Mouse (Mus musculus): ENCODE measurements around the gene Sntb2.
A peak's percentile ranks its signal among the peaks of the same experiment; 100 is the strongest.

Gene Sntb2

DNA sequence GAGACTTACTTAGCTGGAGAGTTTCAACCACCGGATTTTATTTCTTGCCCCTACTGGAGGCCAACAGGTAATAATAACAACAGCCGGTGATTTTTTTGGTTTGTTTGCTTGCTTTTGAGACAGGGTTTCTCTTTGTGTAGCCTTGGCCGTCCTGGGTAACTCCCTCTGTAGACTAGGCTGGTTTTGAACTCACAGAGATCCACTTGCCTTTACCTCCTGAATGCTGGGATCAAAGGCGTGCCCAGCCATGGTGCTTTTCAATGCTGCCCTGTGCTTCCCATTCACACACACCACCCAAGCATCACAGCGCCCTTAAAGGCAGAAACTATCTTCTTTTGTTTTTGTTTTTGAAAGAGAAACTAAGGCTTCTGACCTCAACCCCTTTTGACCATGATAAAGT lies 5.6 kb upstream of the Sntb2 start:
- DNase-seq (ENCODE audit: low spot score in 2 of 2): no peak

- DNase-seq (ENCODE audit: low spot score in 2 of 2): peak; percentile 19 to 31
Measured at GRCm38 (mm10) chr8:106932376-106933065, 3.0 kb upstream of the Sntb2 start.

- DNase-seq (ENCODE audit: low spot score in 2 of 2): no peak
Measured at GRCm38 (mm10) chr8:106933506-106934143, 1.9 kb upstream of the Sntb2 start.

DNA sequence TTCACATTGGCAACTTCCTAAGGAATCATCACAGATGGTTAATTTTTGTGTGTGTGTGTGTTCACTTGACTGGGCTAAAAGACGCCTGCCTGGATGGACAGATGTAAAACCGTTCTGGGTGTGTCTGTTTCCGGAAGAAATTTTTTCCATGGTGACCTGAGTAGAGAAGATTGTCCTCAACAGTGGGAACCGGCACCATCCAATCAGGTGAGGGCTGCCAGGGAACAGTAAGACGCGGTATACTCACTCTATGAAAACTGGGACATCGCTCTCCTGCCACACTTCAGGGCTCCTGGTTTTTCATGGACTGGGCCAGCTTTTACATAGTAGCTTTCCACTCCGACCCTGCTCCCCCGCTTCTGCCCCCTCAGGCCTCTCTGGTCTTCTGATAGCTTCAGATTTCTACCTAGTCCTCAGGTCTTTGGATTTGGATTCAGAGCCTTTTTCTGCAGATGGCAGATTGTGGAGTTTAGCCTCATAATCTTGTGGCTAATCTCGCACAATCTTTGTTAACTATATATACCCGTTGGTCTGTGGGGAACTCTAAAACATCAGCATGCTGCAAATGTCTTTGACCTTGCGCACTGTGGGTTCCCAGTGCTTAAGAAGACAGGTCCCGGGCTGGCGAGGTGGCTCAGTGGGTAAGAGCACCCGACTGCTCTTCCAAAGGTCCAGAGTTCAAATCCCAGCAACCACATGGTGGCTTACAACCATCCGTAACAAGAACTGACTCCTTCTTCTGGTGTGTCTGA lies 1.1 kb upstream of the Sntb2 start:
- DNase-seq (ENCODE audit: low spot score in 2 of 2): no peak

DNA sequence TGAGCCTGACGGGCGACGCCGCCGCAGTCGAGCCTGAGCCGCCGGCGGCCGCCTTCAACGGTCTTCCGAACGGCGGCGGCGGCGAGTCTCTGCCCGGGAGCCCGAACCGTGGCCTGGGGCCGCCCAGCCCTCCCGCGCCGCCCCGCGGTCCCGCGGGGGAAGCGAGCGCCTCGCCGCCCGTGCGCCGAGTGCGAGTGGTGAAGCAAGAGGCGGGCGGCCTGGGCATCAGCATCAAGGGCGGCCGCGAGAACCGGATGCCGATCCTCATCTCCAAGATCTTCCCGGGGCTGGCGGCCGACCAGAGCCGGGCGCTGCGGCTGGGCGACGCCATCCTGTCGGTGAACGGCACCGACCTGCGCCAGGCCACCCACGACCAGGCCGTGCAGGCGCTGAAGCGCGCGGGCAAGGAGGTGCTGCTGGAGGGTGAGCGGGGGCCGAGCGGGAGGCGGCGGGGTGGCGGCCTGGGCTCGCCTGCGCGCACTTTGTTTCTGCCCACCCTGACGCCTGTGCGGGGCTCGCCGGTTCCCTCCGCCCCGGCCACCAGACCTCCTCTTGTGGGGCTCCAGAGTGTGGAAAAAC lies 438 bp downstream of the Sntb2 start:
- peak in 1 of 2 experiments; percentile 55 for DNase-seq (ENCODE audit: low spot score in 2 of 2)

DNA sequence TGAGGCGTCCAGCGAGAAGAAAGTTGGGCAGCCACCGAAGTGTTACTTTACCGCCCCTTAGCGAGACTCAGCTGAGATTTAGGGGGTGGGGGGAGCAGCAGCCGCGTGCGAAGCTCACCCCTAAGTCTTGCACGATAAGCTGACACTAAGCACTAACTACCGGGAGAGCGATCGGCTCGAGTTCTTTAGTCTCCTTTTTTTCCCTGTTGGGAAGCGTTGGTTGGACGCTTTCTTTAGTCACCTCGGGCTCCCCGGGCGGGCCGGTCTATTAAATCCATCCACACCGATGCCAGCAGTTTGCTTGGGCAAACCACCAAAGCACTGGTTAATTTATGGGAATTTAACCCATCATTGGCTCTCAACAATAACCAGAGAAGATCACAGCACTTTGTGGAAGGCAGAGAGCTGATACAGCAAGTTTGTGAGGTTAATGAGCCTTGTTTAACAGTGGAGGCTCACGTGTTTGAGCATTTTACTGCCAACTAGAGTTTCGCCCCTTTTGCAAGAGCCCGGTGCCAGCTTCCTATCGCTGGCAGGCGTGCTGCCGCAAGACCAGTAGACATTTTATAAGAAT lies 1.0 kb downstream of the Sntb2 start:
- DNase-seq (ENCODE audit: low spot score in 2 of 2): peak; percentile 26 to 54

GRCm38 (mm10) chr8:106937081-106937800 lies 1.7 kb downstream of the Sntb2 start:
- no peak for DNase-seq (ENCODE audit: low spot score in 2 of 2)

DNA sequence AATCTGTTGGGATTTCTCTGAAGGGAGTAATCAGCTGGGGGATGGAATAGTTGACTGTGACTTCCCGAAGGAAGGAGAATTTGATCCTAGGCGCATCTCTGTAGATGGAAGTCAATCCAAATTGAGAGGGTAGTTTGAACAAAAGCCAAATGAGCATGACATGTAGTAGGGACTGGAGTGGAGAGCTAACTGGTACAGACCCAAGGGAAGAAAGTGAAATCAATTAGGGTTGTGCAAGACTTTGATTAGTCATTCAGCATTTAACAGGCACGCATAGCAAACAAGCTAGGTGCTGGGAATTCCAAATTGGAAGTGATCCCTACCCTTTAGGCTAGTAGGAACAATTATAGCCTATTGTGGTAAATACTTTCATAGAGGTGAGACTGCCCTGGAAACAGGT lies 6.3 kb downstream of the Sntb2 start:
- DNase-seq (ENCODE audit: low spot score in 2 of 2): peak; percentile 31 to 41

DNA sequence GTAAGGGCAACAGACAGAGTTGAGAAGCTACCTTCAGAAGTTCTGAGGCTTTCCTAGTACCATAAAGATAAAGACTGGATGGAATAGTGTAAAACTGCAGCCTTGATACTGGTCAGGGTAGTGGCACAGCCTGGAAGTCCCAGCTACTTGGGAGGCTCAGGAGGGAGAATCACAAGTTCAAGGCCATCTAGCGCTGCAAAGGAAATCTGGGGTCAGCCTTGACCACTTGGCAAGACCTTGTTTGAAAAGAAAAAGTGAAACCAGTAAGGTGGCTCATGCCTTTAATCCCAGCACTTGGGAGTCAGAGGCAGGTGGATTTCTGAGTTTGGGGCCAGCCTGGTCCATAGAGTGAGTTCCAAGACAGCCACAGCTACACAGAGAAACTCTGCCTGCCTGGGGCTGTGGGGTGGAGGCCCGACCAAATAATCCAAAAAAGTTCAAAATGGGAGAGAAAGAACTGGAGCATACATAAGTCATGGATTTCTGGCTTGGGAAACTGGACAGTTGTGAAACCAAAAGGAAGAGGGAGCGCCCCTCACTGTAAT lies 8.4 kb downstream of the Sntb2 start:
- no peak for DNase-seq (ENCODE audit: low spot score in 2 of 2)

DNA sequence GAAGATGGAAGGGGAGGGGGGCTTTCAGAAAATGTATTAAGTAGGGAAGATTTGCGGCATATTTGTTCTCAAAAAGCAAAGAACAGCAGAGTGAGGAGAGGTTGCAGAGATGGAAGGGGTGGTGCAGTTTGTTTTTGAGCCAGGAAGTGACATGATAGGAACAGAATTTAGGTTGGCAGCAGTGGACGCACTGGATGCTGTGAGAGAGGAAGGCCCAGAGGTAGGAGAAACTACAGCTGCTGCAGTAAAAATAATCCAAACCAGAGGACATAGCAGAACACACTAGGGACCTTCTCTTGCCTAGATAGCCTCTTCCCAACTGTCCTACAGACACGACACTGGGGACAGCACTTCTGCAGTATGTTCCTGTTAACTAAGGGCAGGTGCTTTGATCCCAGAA lies 9.2 kb downstream of the Sntb2 start:
- peak; percentile 82 to 83 for DNase-seq (ENCODE audit: low spot score in 2 of 2)

DNA sequence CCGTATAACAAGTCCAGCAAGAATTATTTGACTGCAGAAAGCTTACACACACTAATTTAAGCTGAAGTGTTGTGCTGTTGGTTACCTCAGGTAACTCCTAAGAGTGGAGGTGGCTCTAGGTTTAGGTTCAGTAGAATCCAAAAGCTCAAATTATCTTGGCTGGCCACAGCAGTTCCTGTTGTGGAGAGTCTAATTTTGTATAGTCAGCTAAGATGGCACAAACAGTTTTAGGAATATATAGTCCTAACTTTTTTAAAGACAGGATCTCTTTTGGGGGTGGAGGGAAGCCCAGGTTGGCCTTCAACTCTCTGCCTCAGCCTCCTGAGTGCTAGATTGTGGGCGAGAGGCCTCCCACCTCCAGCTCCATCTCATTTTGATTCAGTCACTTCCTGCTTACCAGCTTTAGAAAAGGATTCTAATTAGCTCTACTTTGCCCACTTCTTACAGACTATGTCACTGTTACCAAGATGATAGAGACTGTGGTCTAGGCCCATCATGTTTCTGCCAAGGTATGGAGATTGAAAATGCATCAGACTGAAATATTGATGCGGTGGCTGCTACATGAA lies 13.2 kb downstream of the Sntb2 start:
- DNase-seq (ENCODE audit: low spot score in 2 of 2): no peak

GRCm38 (mm10) chr8:106951707-106952106 lies 16.2 kb downstream of the Sntb2 start:
- DNase-seq (ENCODE audit: low spot score in 2 of 2): no peak

DNA sequence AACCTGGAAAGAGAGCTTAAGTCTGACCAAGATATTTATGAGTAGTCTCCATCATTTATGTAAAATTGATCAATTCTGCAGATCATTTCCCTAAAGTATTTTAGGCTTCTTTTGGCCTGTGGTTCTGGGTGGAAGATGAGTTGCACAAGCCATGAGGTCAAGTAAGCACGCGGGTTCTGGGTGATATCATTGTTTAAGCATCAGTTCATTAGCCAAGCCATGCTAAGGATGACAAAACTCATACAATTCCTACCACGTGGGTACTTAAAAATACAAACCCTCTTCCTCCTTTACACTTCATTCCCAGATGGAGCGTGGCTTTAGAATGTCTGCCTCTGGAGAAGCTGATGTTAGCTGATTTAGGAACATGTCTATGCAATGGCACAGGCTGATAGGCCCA lies 18.0 kb downstream of the Sntb2 start:
- DNase-seq (ENCODE audit: low spot score in 2 of 2): no peak

GRCm38 (mm10) chr8:106957086-106957485 lies 21.5 kb downstream of the Sntb2 start:
- DNase-seq (ENCODE audit: low spot score in 2 of 2): no peak

DNA sequence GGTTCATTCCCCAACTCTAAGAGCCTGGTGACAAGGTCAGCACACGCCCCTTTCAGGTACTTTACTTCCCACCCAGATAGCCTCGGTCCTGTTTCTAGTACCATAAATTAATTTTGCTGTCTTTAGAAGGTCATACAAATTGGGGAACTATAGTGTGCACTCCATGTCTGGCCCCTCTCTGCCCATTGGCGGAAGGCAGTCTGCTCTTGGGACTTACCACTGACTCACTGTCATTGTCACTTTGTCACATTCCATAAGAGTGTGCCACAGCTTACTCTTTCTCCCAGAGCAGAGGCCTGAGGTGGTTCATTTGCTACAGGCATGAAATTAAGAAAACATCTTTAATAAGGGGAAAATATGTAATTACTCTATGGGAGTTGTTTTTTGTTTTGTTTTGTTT lies 22.7 kb downstream of the Sntb2 start:
- no peak for DNase-seq (ENCODE audit: low spot score in 2 of 2)

DNA sequence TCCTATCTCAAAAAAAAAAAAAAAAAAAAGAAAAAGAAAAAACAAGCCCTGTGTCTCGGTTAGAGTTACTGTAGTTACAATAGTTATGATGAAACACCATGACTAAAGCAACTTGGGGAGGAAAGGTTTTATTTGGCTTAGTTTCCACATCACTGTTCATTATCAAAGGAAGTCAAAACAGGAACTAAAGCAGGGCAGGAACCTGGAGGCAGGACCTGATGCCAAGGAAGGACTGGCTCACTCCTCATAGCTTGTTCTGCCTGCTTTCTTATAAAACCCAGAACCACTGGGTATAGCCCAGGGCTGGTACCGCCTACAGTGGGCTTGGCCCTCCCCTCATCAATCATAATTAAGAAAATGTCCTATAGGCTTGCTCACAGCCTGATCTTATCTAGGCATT lies 24.1 kb downstream of the Sntb2 start:
- DNase-seq (ENCODE audit: low spot score in 2 of 2): no peak

- peak in 1 of 2 experiments; percentile 35 for DNase-seq (ENCODE audit: low spot score in 2 of 2)
Measured at GRCm38 (mm10) chr8:106962322-106962721, 26.8 kb downstream of the Sntb2 start.

DNA sequence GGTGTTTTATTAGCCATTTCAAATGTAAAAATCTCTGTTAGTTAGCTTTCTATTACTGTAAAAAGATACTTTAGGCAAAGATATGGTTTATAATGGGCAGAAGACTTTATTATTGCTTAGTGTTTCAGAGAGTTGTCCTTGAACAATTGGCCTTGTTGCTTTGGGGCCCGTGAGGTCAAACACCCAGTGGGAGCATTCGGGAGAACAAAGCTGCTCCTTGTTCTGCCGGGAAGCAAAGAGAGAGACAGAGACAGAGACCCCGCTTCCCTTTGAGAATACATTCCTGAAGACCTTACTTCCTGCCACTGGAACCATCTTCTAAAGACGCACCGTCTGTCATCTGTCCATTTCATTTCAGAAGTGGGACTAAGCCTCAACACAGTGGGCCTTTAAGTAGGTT lies 27.8 kb downstream of the Sntb2 start:
- no peak for DNase-seq (ENCODE audit: low spot score in 2 of 2)

GRCm38 (mm10) chr8:106964573-106964972 lies 29.0 kb downstream of the Sntb2 start:
- DNase-seq (ENCODE audit: low spot score in 2 of 2): no peak

GRCm38 (mm10) chr8:106969964-106970363 lies 34.4 kb downstream of the Sntb2 start:
- DNase-seq (ENCODE audit: low spot score in 2 of 2): no peak

DNA sequence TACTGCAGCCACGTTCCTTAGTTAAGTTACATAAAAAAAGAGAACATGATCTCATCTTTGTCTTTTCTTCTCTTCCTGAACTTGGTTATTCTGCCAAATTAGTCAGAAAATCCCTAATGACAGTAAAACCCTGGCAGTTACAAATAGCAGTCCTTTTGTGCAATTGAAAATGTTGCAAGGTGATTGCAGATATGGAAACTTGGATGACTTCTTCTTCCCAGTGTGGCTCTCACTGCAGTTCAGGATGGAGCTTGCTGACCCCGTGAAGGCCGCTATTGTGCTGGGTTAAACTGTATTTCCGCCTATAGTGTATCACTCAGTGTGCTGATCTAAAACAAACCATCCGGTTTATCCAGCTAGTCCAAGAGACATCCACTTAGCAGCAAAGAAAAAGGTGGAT lies 36.4 kb downstream of the Sntb2 start:
- peak; percentile 66 to 78 for DNase-seq (ENCODE audit: low spot score in 2 of 2)

Measured in heart, adult 9 months (tissue).